Mouse (Mus musculus): ENCODE results near the gene Myl12a. TPM values are rescaled to one million over a fixed set of nuclear protein-coding genes. Genes with fewer than 3 reads are reported as not detected.
A peak's percentile ranks its signal among the peaks of the same experiment; 100 is the strongest.

Gene Myl12a
- polyA plus RNA-seq, 2 experiments = 361 to 721 TPM

DNA sequence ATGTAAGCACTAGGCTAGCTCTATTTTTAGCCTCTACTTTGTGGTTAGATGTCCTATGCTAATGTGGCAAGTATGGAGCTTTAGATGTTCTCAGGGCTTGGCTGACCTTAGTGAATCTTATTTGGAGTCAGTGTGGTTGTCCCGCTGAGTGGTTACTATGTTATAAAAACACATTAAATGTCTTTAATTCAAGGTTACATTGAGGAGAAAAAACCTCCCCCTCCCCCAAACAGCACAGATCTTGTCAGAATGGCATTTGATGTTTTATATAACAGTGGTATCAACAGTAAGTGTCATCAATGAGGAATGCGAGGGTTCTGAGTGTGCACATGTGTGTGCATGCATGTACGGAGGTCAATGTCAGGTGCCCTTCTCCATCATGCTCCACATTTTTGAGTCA lies 24.5 kb upstream of the Myl12a start:
- 0 out of 2 replicates have a peak, but pooled peaks cover 4% of the 10 kb centered on the region for H3K4me1 ChIP-seq (ENCODE audit: control insufficient read depth, insufficient read depth, low read length)
- no peak overlapping the region for H3K4me3 ChIP-seq (replicated peaks; ENCODE audit: low read length)
- TF ChIP-seq POLR2A (IDR thresholded peaks at IDR 0.05; ENCODE audit: borderline replicate concordance, extremely low read depth, insufficient read depth, insufficient read length) = no peak
- H3K27ac ChIP-seq (replicated peaks; ENCODE audit: low read depth, low read length) = no peak overlapping the region
- DNase-seq (ENCODE audit: low spot score) (no peak), ATAC-seq (ENCODE audit: low FRiP score, low read depth) (no peak)
- WGBS = 93% methylated on average over 3 of the region's 3 CpGs
- H3K9ac ChIP-seq (ENCODE audit: low read depth, low read length, severe bottlenecking) = no peak overlapping the region
- H3K36me3 ChIP-seq (ENCODE audit: control insufficient read depth, insufficient read depth, low read length) = no peaks in the 10 kb centered on the region
- no peaks in the 10 kb centered on the region for H3K27me3 ChIP-seq (ENCODE audit: control insufficient read depth, insufficient read depth, low read length)
- H3K4me2 ChIP-seq (replicated peaks; ENCODE audit: low read depth, low read length, severe bottlenecking) = no peak overlapping the region
- H3K9me3 ChIP-seq (ENCODE audit: control insufficient read depth, low read length) = no peaks in the 10 kb centered on the region

DNA sequence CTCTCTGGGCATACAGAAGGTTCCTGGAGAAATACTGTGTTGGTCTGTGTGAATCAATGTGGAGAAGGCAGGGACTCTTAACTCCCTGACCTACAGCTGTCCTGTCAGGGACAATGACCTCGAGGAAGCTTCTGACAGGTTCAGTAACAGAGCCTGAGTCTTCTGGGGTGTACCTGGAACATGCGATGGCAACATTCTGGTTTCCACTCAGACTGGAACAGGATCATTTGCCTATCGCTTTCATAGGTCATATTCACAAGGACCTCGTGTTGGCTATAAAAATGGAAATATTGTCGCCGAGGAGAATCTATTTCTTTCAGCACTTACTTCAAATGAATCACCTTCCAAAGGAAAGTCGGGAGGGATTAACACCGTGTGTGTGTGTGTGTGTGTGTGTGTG lies 23.2 kb upstream of the Myl12a start:
- H3K9me3 ChIP-seq (ENCODE audit: control insufficient read depth, low read length) = no peaks in the 10 kb centered on the region
- no peak overlapping the region for H3K27ac ChIP-seq (replicated peaks; ENCODE audit: low read depth, low read length)
- H3K4me3 ChIP-seq (replicated peaks; ENCODE audit: low read length) = no peak overlapping the region
- H3K4me2 ChIP-seq (replicated peaks; ENCODE audit: low read depth, low read length, severe bottlenecking) = no peak overlapping the region
- no peak for TF ChIP-seq POLR2A (IDR thresholded peaks at IDR 0.05; ENCODE audit: borderline replicate concordance, extremely low read depth, insufficient read depth, insufficient read length)
- WGBS = 75% methylated on average over 8 of the region's 8 CpGs
- H3K9ac ChIP-seq (ENCODE audit: low read depth, low read length, severe bottlenecking) = no peak overlapping the region
- no peak for DNase-seq (ENCODE audit: low spot score)
- H3K4me1 ChIP-seq (ENCODE audit: control insufficient read depth, insufficient read depth, low read length) = 0 out of 2 replicates have a peak, but pooled peaks cover 4% of the 10 kb centered on the region
- H3K36me3 ChIP-seq (ENCODE audit: control insufficient read depth, insufficient read depth, low read length) = no peaks in the 10 kb centered on the region
- ATAC-seq (ENCODE audit: low FRiP score, low read depth) = no peak
- no peaks in the 10 kb centered on the region for H3K27me3 ChIP-seq (ENCODE audit: control insufficient read depth, insufficient read depth, low read length)

DNA sequence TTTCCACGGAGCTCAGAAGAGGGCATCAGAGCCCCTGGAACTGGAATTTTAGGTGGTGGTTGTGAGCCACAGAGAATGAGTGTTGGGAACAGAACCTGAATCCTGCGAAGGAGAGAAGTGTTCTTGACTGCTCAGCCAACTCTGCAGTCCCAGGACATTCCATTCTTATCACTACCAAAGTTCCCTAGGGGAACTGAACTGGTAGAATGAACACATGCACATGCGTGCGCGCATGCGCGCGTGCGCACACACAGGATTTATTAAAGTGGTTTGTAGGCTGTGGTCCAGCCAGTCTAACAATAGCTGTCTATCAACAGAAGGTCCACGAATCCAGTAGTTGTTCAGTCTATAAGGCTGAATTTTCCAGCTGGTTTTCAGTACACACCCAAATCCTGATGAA lies 21.4 kb upstream of the Myl12a start:
- Histone ChIP-seq H3K36me3 (ENCODE audit: control insufficient read depth, insufficient read depth, low read length) (no peaks in the 10 kb centered on the region), H3K9ac (ENCODE audit: low read depth, low read length, severe bottlenecking) (no peak overlapping the region), H3K4me2 (replicated peaks; ENCODE audit: low read depth, low read length, severe bottlenecking) (no peak overlapping the region), H3K4me1 (ENCODE audit: control insufficient read depth, insufficient read depth, low read length) (peaks cover 15% of the 10 kb centered on the region), H3K27ac (replicated peaks; ENCODE audit: low read depth, low read length) (no peak overlapping the region), H3K27me3 (ENCODE audit: control insufficient read depth, insufficient read depth, low read length) (no peaks in the 10 kb centered on the region), H3K4me3 (replicated peaks; ENCODE audit: low read length) (no peak overlapping the region), H3K9me3 (ENCODE audit: control insufficient read depth, low read length) (no peaks in the 10 kb centered on the region)
- DNase-seq (ENCODE audit: low spot score) (no peak), ATAC-seq (ENCODE audit: low FRiP score, low read depth) (no peak)
- TF ChIP-seq POLR2A (IDR thresholded peaks at IDR 0.05; ENCODE audit: borderline replicate concordance, extremely low read depth, insufficient read depth, insufficient read length) = no peak
- WGBS = 90% methylated on average over 10 of the region's 10 CpGs

DNA sequence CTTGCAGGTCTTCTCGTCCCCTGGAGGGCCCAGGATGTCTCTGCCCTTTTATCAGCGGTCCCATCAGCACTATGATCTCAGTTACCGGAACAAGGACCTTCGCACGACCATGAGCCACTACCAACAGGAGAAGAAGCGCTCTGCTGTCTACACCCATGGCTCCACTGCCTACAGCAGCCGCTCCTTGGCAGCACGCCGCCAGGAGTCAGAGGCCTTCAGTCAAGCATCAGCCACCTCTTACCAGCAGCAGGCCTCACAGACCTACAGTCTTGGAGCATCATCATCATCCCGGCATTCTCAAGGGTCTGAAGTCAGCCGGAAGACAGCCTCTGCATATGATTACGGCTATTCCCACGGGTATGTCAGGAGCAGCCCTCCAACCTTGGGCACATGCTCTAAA lies 20.2 kb upstream of the Myl12a start:
- H3K27ac ChIP-seq (replicated peaks; ENCODE audit: low read depth, low read length) = no peak overlapping the region
- H3K9me3 ChIP-seq (ENCODE audit: control insufficient read depth, low read length) = no peaks in the 10 kb centered on the region
- H3K4me3 ChIP-seq (replicated peaks; ENCODE audit: low read length) = no peak overlapping the region
- no peak for TF ChIP-seq POLR2A (IDR thresholded peaks at IDR 0.05; ENCODE audit: borderline replicate concordance, extremely low read depth, insufficient read depth, insufficient read length)
- H3K9ac ChIP-seq (ENCODE audit: low read depth, low read length, severe bottlenecking) = no peak overlapping the region
- H3K27me3 ChIP-seq (ENCODE audit: control insufficient read depth, insufficient read depth, low read length) = no peaks in the 10 kb centered on the region
- H3K4me1 ChIP-seq (ENCODE audit: control insufficient read depth, insufficient read depth, low read length) = peaks cover 16% of the 10 kb centered on the region
- no peak for ATAC-seq (ENCODE audit: low FRiP score, low read depth)
- DNase-seq (ENCODE audit: low spot score) = no peak
- 91% methylated on average over 13 of the region's 13 CpGs for WGBS
- H3K4me2 ChIP-seq (replicated peaks; ENCODE audit: low read depth, low read length, severe bottlenecking) = no peak overlapping the region
- no peaks in the 10 kb centered on the region for H3K36me3 ChIP-seq (ENCODE audit: control insufficient read depth, insufficient read depth, low read length)

DNA sequence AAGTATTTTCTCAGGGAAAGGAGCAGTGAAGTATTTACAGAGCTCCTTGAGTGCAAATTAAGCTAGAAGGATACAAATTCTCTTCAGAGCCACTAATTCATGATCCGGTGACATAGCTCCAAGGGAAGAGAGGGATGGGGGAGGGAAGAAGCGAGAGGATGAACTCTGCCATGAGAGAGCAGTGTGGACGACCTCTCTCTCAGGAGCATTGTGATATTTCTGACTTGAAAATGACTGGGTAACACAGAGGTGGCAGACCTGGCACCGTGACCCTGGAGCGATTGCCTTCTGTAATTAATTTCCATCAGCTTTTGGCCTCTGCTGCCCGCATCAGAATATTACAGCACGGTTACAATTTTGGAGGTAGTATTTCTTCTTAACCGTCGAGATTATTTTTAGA lies 17.2 kb upstream of the Myl12a start:
- Histone ChIP-seq H3K27me3 (ENCODE audit: control insufficient read depth, insufficient read depth, low read length) (no peaks in the 10 kb centered on the region), H3K4me1 (ENCODE audit: control insufficient read depth, insufficient read depth, low read length) (peaks cover 16% of the 10 kb centered on the region), H3K36me3 (ENCODE audit: control insufficient read depth, insufficient read depth, low read length) (no peaks in the 10 kb centered on the region), H3K9me3 (ENCODE audit: control insufficient read depth, low read length) (no peaks in the 10 kb centered on the region), H3K27ac (replicated peaks; ENCODE audit: low read depth, low read length) (peak overlapping the region; percentile 58; the same call in 1 of the 2 replicates), H3K9ac (ENCODE audit: low read depth, low read length, severe bottlenecking) (peak overlapping the region; percentile 44; the same call in 1 of the 2 replicates), H3K4me3 (replicated peaks; ENCODE audit: low read length) (peak overlapping the region; percentile 7; the same call in 1 of the 2 replicates), H3K4me2 (replicated peaks; ENCODE audit: low read depth, low read length, severe bottlenecking) (0 out of 2 replicates have a peak overlapping the region, but pooled peaks have one; percentile 15)
- DNase-seq (ENCODE audit: low spot score) (no peak), ATAC-seq (ENCODE audit: low FRiP score, low read depth) (no peak)
- 55% methylated on average over 9 of the region's 9 CpGs for WGBS
- TF ChIP-seq POLR2A (IDR thresholded peaks at IDR 0.05; ENCODE audit: borderline replicate concordance, extremely low read depth, insufficient read depth, insufficient read length) = no peak

- TF ChIP-seq POLR2A (IDR thresholded peaks at IDR 0.05; ENCODE audit: borderline replicate concordance, extremely low read depth, insufficient read depth, insufficient read length) = no peak
- Histone ChIP-seq H3K27me3 (ENCODE audit: control insufficient read depth, insufficient read depth, low read length) (no peaks in the 10 kb centered on the region), H3K4me3 (replicated peaks; ENCODE audit: low read length) (0 out of 2 replicates have a peak overlapping the region, but pooled peaks have one; percentile 7), H3K9me3 (ENCODE audit: control insufficient read depth, low read length) (no peaks in the 10 kb centered on the region), H3K4me1 (ENCODE audit: control insufficient read depth, insufficient read depth, low read length) (peaks cover 16% of the 10 kb centered on the region), H3K9ac (ENCODE audit: low read depth, low read length, severe bottlenecking) (peak overlapping the region; percentile 44), H3K4me2 (replicated peaks; ENCODE audit: low read depth, low read length, severe bottlenecking) (peak overlapping the region; percentile 15; the same call in 1 of the 2 replicates), H3K36me3 (ENCODE audit: control insufficient read depth, insufficient read depth, low read length) (no peaks in the 10 kb centered on the region), H3K27ac (replicated peaks; ENCODE audit: low read depth, low read length) (peak overlapping the region; percentile 58; the same call in 1 of the 2 replicates)
- ATAC-seq (ENCODE audit: low FRiP score, low read depth) = peak; percentile 74; the same call in 1 of the 2 replicates
- no peak for DNase-seq (ENCODE audit: low spot score)
- 19% methylated on average over 6 of the region's 6 CpGs for WGBS
Measured at GRCm38 (mm10) chr17:71019309-71019655, 16.6 kb upstream of the Myl12a start.

Data from limb, embryonic 14.5 days (tissue).